Mouse (Mus musculus) ES-E14 (cell line): ENCODE data around the gene Hdac9.

Experiments
- CHD2 ChIP-seq: IDR thresholded peaks from 2 replicates; pipeline ENCODE4 v1.6.1; 2014; ENCODE audit warnings: mild to moderate bottlenecking, low read depth, low read length, inconsistent platforms
- HCFC1 ChIP-seq: IDR thresholded peaks from 2 replicates; pipeline ENCODE4 v1.6.1; 2012; ENCODE audit warnings: low read length, inconsistent platforms, borderline replicate concordance; ENCODE audit not compliant: insufficient read depth
- MAFK ChIP-seq: IDR thresholded peaks from 2 replicates; pipeline ENCODE4 v1.6.1; 2014; ENCODE audit warnings: mild to moderate bottlenecking, low read depth, low read length, inconsistent platforms; ENCODE audit not compliant: insufficient read depth
- ZC3H11A ChIP-seq: IDR thresholded peaks from 2 replicates; pipeline ENCODE4 v1.6.1; 2012; ENCODE audit warnings: low read depth, mild to moderate bottlenecking, inconsistent platforms, low read length, borderline replicate concordance
- ZNF384 ChIP-seq: IDR thresholded peaks from 2 replicates; pipeline ENCODE4 v1.6.1; 2012; ENCODE audit warnings: low read depth, low read length, inconsistent platforms

GRCm38 (mm10) chr12:34347529-34347928 is 569.4 kb downstream of the Hdac9 start:
- TF ChIP-seq ZNF384 (no peak), HCFC1 (no peak), CHD2 (no peak), ZC3H11A (no peak), MAFK (no peak)
